Mouse (Mus musculus) layer of hippocampus, postnatal 10 days (tissue): ENCODE measurements at regions not wholly inside any gene's neighbourhood (a gene's known extent, or its start where the extent isn't known, plus 50 kb on each side); places are given as distances from the start of the nearest gene placed in this dataset.
A peak's percentile ranks its signal among the peaks of the same experiment; 100 is the strongest.

Experiments used
- DNase-seq, 2 experiments: peaks; one replicate each; pipeline ENCODE4 v3.0.0; 2021; ENCODE audit warnings: low spot score in 2 of 2

GRCm38 (mm10) chr1:184606541-184606940 lies 125.9 kb downstream of the Hlx start:
- no peak for DNase-seq

GRCm38 (mm10) chr1:184605666-184606065 lies 126.8 kb downstream of the Hlx start:
- no peak for DNase-seq

DNA sequence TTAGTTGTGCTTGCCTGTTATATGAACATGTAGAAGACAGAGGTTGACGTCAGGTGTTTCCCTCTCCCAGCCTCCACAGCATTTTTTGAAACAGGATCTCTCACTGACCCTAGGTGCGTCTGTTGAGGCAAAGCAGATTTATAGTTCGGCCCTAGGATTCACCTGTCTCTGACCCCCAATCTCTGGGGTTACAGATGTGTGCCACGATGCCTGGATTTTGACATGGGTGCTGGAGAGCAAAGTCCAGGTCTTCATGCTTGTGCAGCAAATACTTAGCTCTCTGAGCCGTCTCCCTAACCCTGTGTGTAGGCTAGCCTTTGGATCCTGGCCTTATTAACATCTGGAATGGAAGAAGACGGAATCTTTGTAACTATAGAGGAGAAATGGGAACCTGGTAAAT lies 129.3 kb downstream of the Hlx start:
- no peak for DNase-seq

DNA sequence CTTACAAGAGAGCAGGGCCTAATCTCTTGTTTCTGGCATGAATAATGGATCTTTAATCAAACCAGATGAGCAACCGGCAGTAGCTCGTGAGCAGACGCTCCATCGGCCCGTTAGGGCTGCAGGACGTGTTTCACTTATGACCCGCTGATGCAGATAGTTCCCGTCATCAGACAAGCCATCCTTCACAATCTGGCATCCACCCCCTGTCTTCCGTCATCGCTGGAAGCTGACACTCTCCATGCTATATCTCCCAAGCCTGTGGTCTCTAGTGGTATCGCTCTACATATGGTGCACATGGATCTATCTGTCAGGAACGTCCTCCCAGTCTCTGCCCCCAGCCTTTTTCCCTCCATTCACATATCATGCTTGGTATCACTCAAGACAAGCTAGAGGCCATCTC lies 137.0 kb downstream of the Hlx start:
- no peak for DNase-seq

- no peak for DNase-seq
Observed at GRCm38 (mm10) chr1:184590634-184591033, 141.8 kb downstream of the Hlx start.

DNA sequence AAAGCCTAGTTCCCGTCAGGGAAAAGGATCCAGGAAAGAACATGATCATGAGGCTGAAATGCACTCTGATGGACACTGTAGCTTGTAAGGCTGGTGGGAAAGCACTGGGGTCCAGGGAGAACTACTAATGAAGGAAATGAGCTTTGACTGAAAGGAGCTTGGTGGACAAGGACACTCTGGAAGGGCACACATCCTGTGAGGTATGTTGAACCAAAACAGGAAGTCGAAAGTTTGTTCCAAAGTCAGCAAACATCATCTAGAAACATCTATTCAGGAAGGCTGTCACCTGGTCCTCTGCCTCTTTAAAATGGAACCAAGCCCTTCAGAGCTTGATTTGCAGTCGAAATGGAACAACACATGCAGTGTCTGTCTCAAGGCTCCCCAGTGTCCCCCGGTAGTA lies 143.1 kb downstream of the Hlx start:
- DNase-seq = no peak

DNA sequence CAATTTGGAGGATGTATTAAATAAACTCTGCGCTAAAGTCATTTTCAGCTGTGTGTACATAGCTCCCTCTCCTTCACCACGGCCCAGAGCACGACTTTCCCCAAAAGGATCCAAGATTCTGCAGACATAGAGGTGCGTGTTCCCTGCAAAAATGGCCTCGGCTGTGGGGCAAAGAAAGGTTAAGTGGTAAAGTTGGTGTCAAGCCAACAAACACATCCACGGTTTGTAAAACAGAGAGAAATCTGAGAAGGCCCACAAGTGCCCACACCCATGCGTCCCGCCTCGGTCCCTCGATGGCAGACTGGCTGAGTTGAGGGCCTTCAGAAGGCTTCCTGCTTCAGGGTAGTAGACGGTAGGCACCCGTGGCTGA lies 147.9 kb downstream of the Hlx start:
- no peak for DNase-seq

- no peak for DNase-seq
Observed at GRCm38 (mm10) chr1:184583751-184584504, 148.5 kb downstream of the Hlx start.

GRCm38 (mm10) chr1:184579475-184579874 lies 152.9 kb downstream of the Hlx start:
- no peak for DNase-seq

- DNase-seq = no peak
Observed at GRCm38 (mm10) chr1:184576527-184576926, 155.9 kb downstream of the Hlx start.

DNA sequence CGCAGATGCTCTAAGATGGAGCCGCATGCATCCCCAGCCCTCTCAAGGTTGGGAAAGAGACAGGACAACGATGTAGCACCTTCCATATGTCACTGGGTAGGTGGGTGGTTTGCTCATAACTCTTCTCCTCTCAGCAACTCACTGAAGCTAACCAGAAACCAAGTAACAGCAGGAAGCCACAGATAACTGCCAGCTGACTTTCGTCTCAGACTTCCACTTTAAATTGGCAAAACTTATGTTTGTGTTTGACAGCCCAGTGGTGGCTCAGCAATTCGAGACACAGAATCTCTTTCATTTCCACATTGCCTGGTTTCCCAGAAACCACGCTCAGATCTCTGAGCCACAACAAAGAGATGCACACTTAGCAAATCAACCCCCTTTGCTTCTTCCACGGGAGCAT lies 159.1 kb downstream of the Hlx start:
- DNase-seq = no peak

GRCm38 (mm10) chr1:184570681-184571080 lies 161.7 kb downstream of the Hlx start:
- DNase-seq = no peak

- DNase-seq = no peak
Observed at GRCm38 (mm10) chr1:184562926-184563325, 169.5 kb downstream of the Hlx start.

- no peak for DNase-seq
Observed at GRCm38 (mm10) chr1:184562239-184562638, 170.2 kb downstream of the Hlx start.

GRCm38 (mm10) chr1:184559543-184559942 lies 172.9 kb downstream of the Hlx start:
- peak; percentile 22 to 26 for DNase-seq

- DNase-seq = no peak
Observed at GRCm38 (mm10) chr1:184553791-184554190, 178.6 kb downstream of the Hlx start.

- no peak for DNase-seq
Observed at GRCm38 (mm10) chr1:184550491-184550890, 181.9 kb downstream of the Hlx start.

- DNase-seq = no peak
Observed at GRCm38 (mm10) chr1:184547650-184548235, 184.7 kb downstream of the Hlx start.

DNA sequence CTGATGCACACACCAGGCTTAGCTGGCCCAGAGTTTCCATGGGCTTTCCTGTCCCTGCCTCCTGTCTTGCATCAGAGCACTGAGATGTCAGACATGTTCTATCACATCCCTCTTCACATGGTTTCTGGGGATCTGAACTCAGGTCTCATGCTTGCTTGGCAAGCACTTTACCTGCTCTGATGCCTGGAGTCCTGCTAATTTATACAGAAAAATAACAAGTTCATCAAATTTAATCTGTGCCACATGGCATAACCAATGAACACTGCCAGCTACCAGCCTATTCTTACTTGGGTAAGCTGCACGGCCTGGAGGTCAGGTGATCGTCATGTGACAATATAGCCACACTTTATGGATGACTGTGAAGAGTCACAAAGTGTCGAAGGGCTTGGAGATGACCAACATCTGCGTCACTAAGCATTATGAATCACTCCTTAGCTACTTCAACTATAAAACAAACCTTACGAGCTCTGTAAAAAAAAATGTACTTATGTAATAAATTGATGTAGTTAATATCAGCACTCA lies 186.2 kb downstream of the Hlx start:
- no peak for DNase-seq

DNA sequence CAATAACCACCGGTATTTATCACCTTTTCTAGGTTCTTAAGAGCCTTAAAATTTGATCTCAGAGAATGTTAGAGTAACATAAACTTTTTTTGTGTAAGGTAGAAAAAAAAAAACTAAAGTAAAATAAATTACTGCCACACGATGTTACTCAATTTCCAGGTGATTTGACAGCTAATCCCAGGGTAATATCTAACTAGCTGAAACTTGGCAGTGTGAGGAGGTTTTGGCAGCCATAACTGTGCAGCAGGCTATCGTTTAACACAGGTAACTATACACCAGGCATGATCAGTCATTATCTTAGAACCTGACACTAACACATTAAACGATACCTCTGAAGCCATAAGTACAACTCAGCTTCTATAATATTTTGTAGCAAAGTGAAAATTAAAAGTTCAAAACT lies 187.3 kb downstream of the Hlx start:
- no peak for DNase-seq

DNA sequence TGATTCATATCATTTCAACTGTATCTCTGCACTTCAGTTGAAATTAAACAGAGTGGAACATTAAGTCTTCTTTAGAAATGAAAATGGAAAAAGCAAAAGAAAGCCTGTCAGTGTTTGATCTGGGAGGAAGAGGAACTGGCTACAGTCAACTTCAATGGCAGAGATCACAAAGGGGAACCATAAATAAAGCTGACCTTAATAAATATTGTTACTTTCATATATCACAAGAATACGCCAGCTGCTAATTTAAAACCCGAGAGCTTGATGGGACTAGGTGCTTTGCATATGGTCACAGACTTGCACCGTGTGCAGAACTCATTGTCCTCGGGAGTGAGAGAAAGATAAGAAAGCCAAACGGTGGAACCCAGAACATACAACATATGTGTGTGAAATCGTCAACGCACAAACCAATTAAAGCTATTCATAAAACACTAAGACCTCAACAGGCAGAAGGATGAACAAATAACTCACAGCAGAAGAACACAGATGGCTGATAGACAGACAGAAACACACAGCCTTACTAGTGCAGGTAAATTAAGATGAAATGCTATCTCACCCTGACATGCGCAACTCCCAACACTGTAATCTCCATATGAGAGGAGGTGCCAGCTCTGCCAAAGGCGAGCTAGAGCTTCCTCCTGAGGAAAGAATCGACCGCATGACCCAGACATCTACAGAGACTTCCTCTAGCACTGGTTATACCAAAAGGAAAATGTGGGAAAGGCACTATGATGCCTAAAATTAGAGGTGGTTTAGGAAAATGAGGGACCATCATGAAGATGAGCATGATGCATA lies 189.9 kb downstream of the Hlx start:
- DNase-seq = no peak

DNA sequence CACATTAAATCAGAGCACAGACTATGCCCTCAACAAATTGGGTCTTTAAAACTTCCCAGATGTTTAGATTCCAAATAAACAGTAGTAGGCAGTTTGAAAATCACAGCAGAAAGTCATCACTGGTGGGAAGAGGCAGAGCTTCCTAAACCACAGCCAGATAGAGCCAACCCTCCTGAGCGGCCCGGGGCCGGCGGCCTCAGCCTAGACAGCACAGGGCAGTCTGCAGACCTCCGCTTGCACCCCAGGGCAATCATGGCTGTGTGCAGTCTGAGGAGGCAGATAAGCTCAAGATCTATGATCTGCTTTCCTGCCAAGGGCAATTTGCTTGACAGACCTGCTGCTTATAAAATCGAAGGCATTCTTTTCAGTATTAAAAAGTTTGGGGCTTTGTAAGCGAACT lies 192.6 kb downstream of the Hlx start:
- DNase-seq = no peak
